Mouse (Mus musculus): ENCODE results near the gene Cnn1. TPM values are rescaled to one million over a fixed set of nuclear protein-coding genes. Genes with fewer than 3 reads are reported as not detected.

The Cnn1 gene
- total RNA-seq (2022): 1 to 10 TPM; 3.4 to 8.7 (median 6.1) TPM

DNA sequence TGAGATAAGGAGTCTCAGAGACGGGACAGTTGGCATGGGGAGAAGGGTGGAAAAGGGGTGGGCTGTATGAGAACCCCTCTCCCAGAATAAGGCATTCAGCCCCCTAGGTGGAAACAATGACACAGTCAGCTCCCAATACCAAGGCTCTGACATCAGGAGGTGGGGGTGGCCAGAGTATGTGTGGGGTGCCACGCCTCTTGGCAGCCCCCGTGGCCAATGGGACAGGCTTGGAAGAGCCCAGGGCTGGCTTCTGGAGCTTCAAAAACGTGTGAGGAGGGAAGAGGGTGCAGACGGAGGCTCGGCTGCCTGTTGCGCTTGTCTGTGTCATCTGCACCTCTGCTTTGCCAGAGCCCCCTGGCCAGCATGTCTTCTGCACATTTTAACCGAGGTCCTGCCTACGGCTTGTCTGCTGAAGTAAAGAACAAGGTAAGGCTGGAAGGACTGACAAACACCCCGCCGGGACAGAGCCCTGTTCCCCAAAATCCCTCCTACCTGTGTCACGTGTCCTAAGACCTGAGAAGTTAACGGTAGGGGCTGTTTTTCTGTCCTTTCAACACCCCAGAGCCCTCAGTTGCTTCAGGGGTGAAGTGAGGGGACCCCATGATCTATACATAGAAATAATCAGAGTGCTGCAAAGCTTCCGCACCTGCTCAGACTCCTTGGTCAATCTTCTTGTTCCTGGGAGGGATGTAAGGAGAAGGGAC lies at the start of gene Cnn1:
Gene Cnn1 (plus strand): TSS at position 224 of the 704 bp plus-strand sequence.
- DNase-seq (ENCODE audit: low spot score): no peak

DNA sequence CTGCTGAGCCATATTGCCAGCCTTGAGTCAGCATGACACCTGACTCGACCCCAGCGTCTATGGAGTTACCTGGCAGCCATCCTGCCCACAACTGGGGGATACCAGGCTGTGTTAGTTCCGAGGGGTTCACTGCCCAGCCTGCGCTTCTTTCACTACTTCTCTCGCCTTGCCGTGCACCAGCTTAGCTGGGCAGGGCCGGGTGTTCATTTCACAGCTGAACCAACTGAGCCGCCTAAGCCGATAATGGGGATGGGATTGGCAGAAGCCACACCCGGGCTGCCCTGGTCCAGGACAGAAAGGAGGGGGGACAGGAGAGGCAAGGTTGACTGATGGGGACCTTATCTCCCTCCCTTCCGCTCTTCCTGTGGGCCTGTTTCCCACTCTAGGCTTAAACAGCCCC lies 49.7 kb upstream of the Cnn1 start:
- DNase-seq (ENCODE audit: low spot score): no peak

DNA sequence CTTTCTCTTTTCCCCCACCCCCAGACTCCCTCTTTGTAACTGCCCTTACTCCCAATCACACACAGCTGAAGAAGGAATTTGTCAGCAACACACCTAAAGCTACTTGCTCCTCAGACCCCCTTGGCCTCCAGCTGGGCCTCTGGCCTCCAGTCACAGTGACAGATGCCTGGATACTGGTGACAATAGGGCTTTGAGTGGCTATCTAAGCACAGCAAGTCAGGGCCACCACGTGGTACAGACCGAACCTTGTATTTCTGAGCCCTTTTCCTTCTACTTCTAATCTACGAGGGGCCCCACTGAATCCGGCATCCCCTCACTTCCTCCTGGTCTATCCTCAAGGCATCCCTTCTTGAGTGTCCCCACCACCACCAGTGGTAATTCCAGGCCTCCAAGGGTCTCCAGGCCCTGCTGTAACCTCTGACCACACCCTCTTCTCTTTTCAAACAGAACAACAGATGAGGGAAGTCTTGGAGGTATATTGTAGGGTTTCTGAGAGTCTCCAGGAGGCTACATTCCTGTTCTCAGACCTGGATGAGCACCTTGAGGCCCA lies 49.2 kb upstream of the Cnn1 start:
- no peak for DNase-seq (ENCODE audit: low spot score)

GRCm38 (mm10) chr9:22050351-22050889 lies 48.6 kb upstream of the Cnn1 start:
- no peak for DNase-seq (ENCODE audit: low spot score)

- no peak for DNase-seq (ENCODE audit: low spot score)
These were observed 47.7 kb upstream of the Cnn1 start for GRCm38 (mm10) chr9:22051161-22051957.

GRCm38 (mm10) chr9:22051958-22052254 lies 47.1 kb upstream of the Cnn1 start, which contains the start of gene Elavl3:
Gene Elavl3 (minus strand): TSS chr9:22052023.
- no peak for DNase-seq (ENCODE audit: low spot score)

GRCm38 (mm10) chr9:22053657-22054056 lies 45.4 kb upstream of the Cnn1 start:
- no peak for DNase-seq (ENCODE audit: low spot score)

DNA sequence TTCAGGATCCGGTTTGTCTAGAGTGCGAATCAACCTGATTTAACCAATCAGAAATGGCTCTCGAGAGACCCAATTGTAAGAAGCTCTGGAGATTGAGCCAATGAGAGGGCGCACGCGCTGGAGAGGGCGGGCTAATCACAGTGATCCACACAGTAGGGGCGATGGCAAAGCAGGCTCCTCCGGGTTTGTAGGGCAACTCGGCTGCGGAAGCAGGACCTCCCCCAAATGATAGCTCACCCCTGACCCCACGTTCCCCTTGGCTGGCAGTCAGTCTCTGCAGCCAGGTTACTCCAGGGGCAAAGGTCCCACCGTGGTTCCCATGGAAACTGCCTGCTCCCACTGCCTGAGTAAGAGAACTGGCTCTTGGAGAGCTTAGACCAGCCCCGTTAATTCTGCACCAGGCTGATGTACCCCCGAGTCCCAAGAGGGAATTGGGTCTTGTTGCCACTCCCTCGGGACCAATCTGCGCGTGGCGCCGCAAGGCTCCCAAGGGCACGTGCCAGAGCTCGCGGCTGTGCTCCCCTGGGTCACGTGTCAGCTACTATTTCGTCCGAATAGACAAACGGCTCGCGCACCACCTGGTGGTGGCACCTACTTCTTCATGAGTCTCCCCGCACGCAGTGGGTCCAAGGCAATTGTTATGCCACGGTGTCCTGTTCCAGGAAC lies 44.5 kb upstream of the Cnn1 start:
- peak; percentile 30 for DNase-seq (ENCODE audit: low spot score)

GRCm38 (mm10) chr9:22055713-22056112 lies 43.3 kb upstream of the Cnn1 start:
- no peak for DNase-seq (ENCODE audit: low spot score)

DNA sequence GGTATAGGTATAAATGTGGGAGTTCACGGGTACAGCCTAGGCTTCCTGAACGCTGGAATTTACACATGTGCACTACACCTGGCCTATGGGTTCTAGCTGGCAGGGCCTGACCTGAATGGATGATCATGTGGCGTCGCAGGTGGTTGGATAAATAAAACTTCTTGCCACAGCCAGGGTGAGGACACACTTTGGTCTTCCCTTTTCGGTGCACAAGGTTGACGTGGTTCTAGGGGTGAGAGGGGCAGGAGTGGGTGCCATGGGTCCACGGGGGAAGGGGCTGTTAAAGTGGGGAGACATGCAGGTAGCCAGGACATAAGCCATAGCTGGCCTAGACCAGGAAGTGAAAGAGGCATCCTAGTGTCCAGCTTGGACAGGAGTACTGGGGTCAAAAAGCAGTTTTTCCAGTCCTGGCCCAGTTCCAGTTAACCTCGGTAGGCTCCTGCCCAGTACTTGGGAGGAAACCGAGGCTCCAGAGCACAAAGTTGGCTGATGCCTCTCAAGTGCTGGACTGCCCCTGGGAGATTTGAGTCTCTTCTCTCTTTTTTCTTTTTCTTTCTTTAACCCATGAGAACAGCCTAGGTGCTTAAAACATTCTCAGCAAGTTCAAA lies 42.6 kb upstream of the Cnn1 start:
- no peak for DNase-seq (ENCODE audit: low spot score)

GRCm38 (mm10) chr9:22057031-22057517 lies 41.9 kb upstream of the Cnn1 start:
- DNase-seq (ENCODE audit: low spot score): no peak

DNA sequence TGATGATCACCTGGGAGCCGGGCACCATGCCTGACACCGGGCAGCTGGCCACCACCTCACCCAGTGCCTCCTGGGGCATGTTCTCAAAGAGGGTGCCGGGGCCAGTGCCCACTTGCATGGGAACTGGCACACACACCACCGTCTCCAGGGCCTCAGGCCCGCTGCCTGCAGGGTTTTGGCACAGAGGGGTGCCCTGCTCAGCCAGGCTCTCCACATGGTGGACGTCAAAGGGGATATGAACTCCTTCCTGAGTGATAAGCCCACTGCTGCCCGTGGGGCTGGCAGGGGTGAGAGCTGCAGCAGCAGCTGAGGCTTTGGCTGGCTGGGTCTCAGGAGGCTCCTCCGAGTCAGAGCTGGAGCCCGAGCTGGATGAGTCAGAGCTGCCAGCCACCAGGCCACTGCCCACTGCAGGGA lies 41.0 kb upstream of the Cnn1 start:
- peak; percentile 46 for DNase-seq (ENCODE audit: low spot score)

DNA sequence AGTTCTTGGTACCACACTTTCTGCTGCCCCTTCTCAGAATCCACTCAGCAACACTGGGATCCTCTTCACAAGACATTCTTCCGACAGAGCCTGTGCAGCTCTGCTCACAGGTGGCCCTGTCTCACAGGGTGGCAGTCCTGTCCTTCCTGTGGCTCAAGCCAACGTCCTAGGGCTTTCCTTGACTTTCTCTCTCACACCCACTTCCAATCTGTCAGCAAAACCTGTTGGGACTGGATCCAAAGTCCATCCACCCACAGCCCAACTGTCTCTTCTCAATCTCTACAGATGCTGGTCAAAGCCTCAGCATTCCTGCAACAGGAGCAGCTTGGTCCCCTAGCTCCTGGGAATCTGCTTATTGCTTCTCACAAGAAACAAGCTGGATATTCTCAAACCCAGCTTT lies 37.7 kb upstream of the Cnn1 start:
- DNase-seq (ENCODE audit: low spot score): no peak

- DNase-seq (ENCODE audit: low spot score): no peak
These were observed 34.7 kb upstream of the Cnn1 start for GRCm38 (mm10) chr9:22064341-22064740.

GRCm38 (mm10) chr9:22065642-22066041 lies 33.4 kb upstream of the Cnn1 start:
- DNase-seq (ENCODE audit: low spot score): no peak

DNA sequence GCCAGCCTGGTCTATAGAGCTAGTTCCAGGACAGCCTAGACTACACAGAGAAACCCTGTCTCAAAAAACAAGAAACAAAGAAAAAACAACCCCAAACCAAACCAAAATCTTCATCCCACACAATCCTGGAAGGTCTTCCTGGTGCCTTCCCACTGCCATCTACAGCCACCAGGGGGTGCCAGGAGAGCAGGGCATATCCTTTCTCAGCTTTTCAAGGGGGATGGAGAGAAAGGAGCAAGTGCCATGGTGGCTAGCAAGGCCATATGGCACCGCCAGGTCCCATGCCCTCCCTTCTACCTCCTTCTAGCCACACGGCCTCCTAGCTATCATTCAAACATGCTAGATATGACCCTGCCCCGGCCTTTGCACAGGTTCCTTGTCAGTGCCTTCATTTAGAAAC lies 32.6 kb upstream of the Cnn1 start:
- peak; percentile 31 for DNase-seq (ENCODE audit: low spot score)

- DNase-seq (ENCODE audit: low spot score): no peak
These were observed 31.8 kb upstream of the Cnn1 start for GRCm38 (mm10) chr9:22067195-22067594.

GRCm38 (mm10) chr9:22069881-22070553 lies 29.0 kb upstream of the Cnn1 start:
- DNase-seq (ENCODE audit: low spot score): no peak

- peak; percentile 95 for DNase-seq (ENCODE audit: low spot score)
These were observed 28.0 kb upstream of the Cnn1 start, which contains the start of the genes Gm49318 and Zfp653 for GRCm38 (mm10) chr9:22070791-22071573. Gene Gm49318 (minus strand): TSS chr9:22071259. Gene Zfp653 (minus strand): TSS chr9:22071376.

DNA sequence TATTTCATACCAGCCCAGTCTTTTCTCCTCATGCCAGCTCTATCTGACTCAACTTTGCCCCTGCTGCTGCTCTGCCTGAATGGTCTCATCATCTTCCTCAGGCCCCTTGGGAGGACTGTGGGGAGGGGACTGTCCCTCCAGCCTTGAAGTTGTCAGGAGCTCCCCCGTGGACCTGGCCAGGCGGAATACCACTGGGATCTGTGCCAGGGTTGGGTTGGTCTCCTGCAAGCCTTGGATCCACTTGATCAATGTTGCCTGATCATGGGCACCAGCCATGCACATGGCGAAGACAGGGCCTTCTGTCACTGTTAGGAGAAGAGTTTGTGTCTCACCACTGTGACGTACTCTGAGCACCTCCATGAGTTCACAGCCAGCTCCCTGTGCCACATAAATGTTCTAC lies 26.7 kb upstream of the Cnn1 start:
- DNase-seq (ENCODE audit: low spot score): no peak
